Mouse (Mus musculus) lung, embryonic 15.5 days (tissue): ENCODE results near the gene Ubac2. TPM values are rescaled to one million over a fixed set of nuclear protein-coding genes. Genes with fewer than 3 reads are reported as not detected.
"Not testable (repeated sequence)": the region's sequence is repeated elsewhere in the genome, so short reads cannot be mapped to it uniquely, and the experiment has no call there.

ENCODE experiments used
- ATAC-seq: fragments of 200-750 bp; cut with Nextera tagmentation; 2 replicates; pipeline ENCODE4 v1.8.0; 2017; ENCODE audit warnings: moderate number of reproducible peaks, borderline replicate concordance; ENCODE audit not compliant: low FRiP score, low TSS enrichment; ENCODE audit errors: extremely low read depth
- H3K27ac ChIP-seq: fragments of 300-500 bp; sonication (generic); 2 replicates; pipeline ENCODE4 v1.5.1; 2015; ENCODE audit warnings: moderate library complexity, mild to moderate bottlenecking, inconsistent platforms
- H3K27me3 ChIP-seq: fragments of 300-500 bp; sonication (generic); 2 replicates; pipeline ENCODE4 v1.6.1; 2015; ENCODE audit warnings: inconsistent platforms
- H3K36me3 ChIP-seq: fragments of 300-500 bp; sonication (generic); 2 replicates; pipeline ENCODE4 v1.6.1; 2015; ENCODE audit warnings: inconsistent platforms
- H3K4me1 ChIP-seq: fragments of 300-500 bp; sonication (generic); 2 replicates; pipeline ENCODE4 v1.6.1; 2015; ENCODE audit warnings: inconsistent platforms
- H3K4me2 ChIP-seq: fragments of 300-500 bp; sonication (generic); 2 replicates; pipeline ENCODE4 v1.6.1; 2015; ENCODE audit warnings: inconsistent platforms, mild to moderate bottlenecking, moderate library complexity
- H3K4me3 ChIP-seq: fragments of 300-500 bp; sonication (generic); 2 replicates; pipeline ENCODE4 v1.5.1; 2015; ENCODE audit warnings: mild to moderate bottlenecking, inconsistent platforms
- H3K9ac ChIP-seq: fragments of 300-500 bp; sonication (generic); 2 replicates; pipeline ENCODE4 v1.6.1; 2015; ENCODE audit warnings: inconsistent platforms
- H3K9me3 ChIP-seq: fragments of 300-500 bp; sonication (generic); 2 replicates; pipeline ENCODE4 v1.6.1; 2016; ENCODE audit warnings: inconsistent platforms
- WGBS: fragments of 180-500 bp; shearing (Covaris S2); methylation state at CpG from one replicate; pipeline ENCODE4 v1.1.7; 2015; 5-methylcytosine and 5-hydroxymethylcytosine counted together
- polyA plus RNA-seq: library from polyadenylated mRNA; unstranded; fragments of >200 nt; fragmentation: Nextera tagmentation; extraction: Ambion mirVana; gene quantifications from 2 replicates; pipeline ENCODE4 v1.2.1, GENCODE M21; 2015

Ubac2 gene
- 60.3 and 60.4 TPM in 2 replicates for polyA plus RNA-seq

DNA sequence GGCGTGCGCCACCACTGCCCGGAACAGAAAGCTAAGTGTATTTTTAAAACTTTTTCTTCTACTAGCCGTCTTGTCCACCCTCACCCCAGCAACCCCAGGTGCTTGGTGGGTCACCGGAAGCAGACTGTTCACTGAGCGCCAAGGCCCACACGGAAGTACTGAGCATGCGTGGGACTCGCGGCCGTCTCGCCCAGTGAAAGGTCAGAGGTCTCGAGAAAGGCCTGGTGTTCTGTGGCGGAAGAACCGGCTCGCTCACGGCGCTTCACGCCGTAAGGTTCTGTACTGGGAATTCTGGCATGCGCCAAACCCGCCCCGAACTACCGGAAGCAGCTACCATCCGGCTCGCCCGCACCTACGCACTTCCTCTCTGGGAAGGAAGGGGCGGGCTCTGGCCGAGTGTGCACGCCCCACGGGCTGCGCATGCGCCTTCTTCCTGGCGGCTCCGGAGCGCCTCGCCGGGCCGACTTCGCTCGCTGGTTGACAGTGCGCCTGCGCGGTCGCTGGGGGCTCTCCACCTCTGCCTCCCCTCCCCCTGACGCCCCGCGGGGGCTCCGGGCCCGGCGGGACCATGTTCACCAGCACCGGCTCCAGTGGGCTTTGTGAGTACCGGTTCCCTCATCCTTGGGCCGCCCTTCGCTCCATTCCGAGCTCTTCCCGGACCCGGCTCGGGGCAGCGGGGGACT, at the start of gene Ubac2:
Gene Ubac2 (plus strand): TSS at position 445 of the 683 bp plus-strand sequence.
- H3K4me1 ChIP-seq, result peaks cover 17% of the 10 kb centered on the region
- under 1% methylated on average over 60 of the region's 61 CpGs for WGBS
- H3K4me2 ChIP-seq, result peak within 1 kb of the TSS; percentile 90
- H3K9ac ChIP-seq, result peak within 1 kb of the TSS; percentile 97
- H3K27ac ChIP-seq, result peak within 1 kb of the TSS; percentile 96
- H3K4me3 ChIP-seq, result peak within 1 kb of the TSS; percentile 96
- H3K27me3 ChIP-seq, result no peaks in the 10 kb centered on the region
- H3K36me3 ChIP-seq, result no peaks in the 10 kb centered on the region
- ATAC-seq, result peak; percentile 98
- H3K9me3 ChIP-seq, result no peaks in the 10 kb centered on the region

DNA sequence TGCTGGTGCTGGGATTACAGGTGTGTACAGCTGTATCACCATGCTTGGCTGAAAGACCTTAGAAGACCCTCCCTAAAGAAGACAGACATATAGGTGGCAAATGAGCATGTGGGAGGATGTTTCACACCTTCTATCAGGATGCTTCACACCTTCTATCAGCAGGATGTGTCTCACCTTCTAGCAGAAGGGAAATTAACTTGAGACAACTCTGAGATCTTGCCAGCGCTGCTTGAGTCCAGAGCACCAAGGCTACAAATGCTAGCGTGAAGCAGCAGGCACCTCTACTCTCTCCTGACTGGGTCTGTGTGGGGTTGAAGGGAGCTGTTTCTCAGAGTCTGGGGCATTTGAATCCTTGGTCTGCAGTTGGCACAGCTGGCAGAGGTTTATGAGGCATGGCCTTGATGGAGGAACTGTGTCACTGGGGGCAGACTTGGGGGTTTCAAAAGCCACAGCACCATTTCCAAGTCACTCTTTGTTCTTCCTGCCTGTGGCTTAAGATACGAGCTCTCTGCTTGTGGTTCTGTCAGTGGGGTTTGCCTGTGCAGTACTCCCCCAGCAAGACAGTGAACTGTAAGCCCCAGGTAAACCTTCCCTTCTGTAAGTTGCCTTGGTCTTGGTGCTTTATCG, 48.5 kb upstream of the Ubac2 start:
- 81% methylated on average over 4 of the region's 4 CpGs for WGBS
- no peak overlapping the region for H3K4me2 ChIP-seq
- H3K36me3 ChIP-seq, result no peaks in the 10 kb centered on the region
- H3K4me3 ChIP-seq, result no peak overlapping the region
- no peaks in the 10 kb centered on the region for H3K27me3 ChIP-seq
- ATAC-seq, result no peak
- no peak overlapping the region for H3K27ac ChIP-seq
- H3K9me3 ChIP-seq, result no peaks in the 10 kb centered on the region
- peaks cover 9% of the 10 kb centered on the region for H3K4me1 ChIP-seq
- no peak overlapping the region for H3K9ac ChIP-seq

DNA sequence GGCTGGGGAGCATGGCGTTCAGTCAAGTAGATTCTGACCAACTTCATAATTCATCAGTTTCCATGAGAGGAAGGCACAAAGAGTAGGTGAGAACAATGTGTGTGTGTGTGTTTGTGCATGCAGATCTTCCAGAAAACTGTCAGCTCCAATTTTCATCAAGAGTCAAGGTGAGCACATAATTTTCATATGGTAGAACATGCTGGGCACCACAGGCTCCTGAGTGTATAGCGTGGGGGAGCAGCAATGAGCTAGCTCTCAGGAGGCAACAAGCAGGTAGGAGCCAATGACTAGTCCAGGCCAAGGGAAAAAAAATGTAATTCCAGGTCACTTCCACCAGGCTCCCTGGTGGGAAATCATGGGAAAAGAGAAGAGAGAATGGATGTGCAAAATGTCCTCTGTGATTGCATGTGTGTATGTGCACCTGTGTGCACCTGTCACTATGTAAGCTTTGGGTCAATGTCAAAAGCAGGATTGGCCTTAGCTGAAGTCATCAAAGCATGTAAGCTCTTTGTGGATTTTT, 45.4 kb upstream of the Ubac2 start:
- H3K27ac ChIP-seq, result no peak overlapping the region
- no peak overlapping the region for H3K9ac ChIP-seq
- ATAC-seq, result no peak
- 69% methylated on average over 2 of the region's 2 CpGs for WGBS
- no peak overlapping the region for H3K4me2 ChIP-seq
- no peaks in the 10 kb centered on the region for H3K9me3 ChIP-seq
- no peaks in the 10 kb centered on the region for H3K4me1 ChIP-seq
- no peaks in the 10 kb centered on the region for H3K27me3 ChIP-seq
- no peaks in the 10 kb centered on the region for H3K36me3 ChIP-seq
- H3K4me3 ChIP-seq, result no peak overlapping the region

DNA sequence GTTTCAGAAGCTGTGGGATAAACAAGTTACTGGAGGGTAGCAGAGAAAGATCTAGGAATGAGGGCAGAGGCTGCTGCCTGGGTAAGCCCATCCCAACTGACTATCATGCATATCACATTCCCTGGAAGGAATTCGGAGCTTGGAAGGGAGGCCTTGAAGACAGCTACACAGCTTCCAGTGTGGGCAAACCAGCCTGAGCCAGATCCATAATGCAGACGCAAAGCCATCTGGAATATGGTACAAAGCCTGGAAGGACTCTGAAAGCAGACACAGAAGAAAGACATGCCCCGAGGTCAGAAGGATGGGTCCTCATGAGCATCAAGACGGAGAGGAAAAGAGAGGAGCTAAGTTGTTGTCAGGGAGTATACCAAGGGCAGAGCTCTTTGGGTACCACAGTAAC, 40.3 kb upstream of the Ubac2 start:
- Histone ChIP-seq H3K9ac (no peak overlapping the region), H3K4me3 (no peak overlapping the region), H3K36me3 (no peaks in the 10 kb centered on the region), H3K9me3 (no peaks in the 10 kb centered on the region; the same call in 1 of the 2 replicates), H3K27me3 (no peaks in the 10 kb centered on the region), H3K4me2 (no peak overlapping the region), H3K27ac (no peak overlapping the region), H3K4me1 (no peaks in the 10 kb centered on the region)
- 78% methylated on average over 4 of the region's 4 CpGs for WGBS
- ATAC-seq, result no peak

DNA sequence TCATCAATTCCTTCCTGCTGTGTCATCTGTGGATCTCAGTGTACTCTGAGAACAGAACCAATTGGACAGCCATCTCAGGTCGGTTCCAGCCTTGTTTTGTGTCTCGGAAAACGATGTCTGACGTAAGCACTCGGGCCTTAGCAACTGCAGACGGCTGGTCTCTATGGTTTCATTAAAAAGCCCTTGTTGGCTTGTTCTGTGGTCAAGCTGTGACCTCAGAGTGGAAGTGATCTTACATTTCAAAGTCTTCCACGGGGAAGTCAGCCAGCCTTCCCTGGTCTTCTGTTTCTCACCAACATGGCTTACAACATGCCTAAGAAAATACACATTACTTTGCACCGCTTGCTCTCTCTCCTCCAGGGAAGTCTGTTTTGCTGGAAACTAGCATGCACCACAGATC, 38.2 kb upstream of the Ubac2 start:
- H3K9me3 ChIP-seq, result no peaks in the 10 kb centered on the region; the same call in 1 of the 2 replicates
- ATAC-seq, result no peak
- no peaks in the 10 kb centered on the region for H3K27me3 ChIP-seq
- H3K9ac ChIP-seq, result no peak overlapping the region
- no peak overlapping the region for H3K4me2 ChIP-seq
- no peaks in the 10 kb centered on the region for H3K36me3 ChIP-seq
- H3K4me1 ChIP-seq, result no peaks in the 10 kb centered on the region
- no peak overlapping the region for H3K27ac ChIP-seq
- 88% methylated on average over 8 of the region's 8 CpGs for WGBS
- no peak overlapping the region for H3K4me3 ChIP-seq

DNA sequence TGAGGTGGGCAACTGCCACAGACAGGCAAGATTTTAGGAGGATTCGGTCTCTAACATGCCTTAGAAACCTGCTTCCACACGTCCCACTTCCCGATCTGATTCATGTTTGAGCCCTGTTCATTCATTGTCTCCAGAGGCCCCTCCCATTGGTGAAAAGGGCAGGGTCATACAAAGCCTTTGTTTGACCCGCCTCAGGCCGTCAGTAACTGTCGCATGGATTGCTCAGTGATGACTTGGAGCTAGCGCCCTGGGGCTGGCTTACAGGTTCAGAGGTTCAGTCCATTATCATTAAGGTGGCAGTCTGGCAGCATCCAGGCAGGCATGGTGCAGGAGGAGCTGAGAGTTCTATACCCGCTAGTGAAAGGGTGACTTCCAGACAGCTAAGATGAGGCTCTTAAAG, 33.9 kb upstream of the Ubac2 start:
- no peak overlapping the region for H3K9ac ChIP-seq
- no peak overlapping the region for H3K27ac ChIP-seq
- no peaks in the 10 kb centered on the region for H3K27me3 ChIP-seq
- no peak overlapping the region for H3K4me3 ChIP-seq
- no peaks in the 10 kb centered on the region for H3K9me3 ChIP-seq
- H3K4me1 ChIP-seq, result no peaks in the 10 kb centered on the region
- no peaks in the 10 kb centered on the region for H3K36me3 ChIP-seq
- 62% methylated on average over 8 of the region's 8 CpGs for WGBS
- H3K4me2 ChIP-seq, result no peak overlapping the region
- ATAC-seq, result no peak

DNA sequence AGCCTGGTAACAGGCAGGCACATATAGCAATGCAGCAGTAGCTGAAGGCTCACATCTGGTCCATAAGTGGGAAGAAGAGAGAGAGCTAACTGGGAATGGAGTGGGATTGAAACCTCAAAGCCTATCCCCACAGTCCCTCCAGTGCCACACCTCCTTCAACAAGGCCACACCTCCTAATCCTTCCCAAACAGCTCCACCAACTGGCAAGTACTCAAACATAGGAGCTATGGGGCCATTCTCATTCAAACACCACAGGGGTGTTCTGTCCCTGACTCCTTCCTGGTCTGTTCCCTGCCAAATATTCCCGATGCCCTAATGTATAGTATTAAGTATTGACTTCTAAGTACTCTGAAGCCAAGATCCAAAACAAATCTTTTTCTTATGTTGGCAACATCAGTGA, 27.2 kb upstream of the Ubac2 start:
- Histone ChIP-seq H3K27ac (no peak overlapping the region), H3K4me2 (no peak overlapping the region), H3K9me3 (no peaks in the 10 kb centered on the region), H3K9ac (no peak overlapping the region), H3K4me3 (no peak overlapping the region), H3K4me1 (no peaks in the 10 kb centered on the region), H3K36me3 (no peaks in the 10 kb centered on the region), H3K27me3 (no peaks in the 10 kb centered on the region)
- no peak for ATAC-seq
- 97% methylated on average over 1 of the region's 1 CpGs for WGBS

DNA sequence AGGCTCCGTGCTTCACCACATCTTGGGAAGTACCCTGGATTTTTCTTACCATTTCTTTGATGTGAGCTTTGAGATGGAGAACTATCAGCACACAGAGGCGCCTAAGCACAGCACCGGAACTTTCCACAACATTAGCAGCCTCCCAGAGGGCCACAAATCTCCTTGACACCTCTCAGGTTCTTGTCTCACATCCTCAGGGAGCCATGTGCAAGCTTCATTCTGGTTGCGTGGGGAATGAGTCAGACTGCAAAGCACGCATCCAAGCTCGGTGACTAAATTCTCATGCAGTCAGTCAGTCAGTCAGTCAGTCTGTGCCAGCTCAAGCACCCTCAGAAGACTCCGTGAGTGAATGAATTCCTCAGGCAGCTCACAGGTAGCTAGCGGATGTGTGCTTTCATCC, 25.9 kb upstream of the Ubac2 start:
- WGBS, result 65% methylated on average over 8 of the region's 8 CpGs
- no peak overlapping the region for H3K9ac ChIP-seq
- no peak for ATAC-seq
- H3K4me3 ChIP-seq, result no peak overlapping the region
- no peak overlapping the region for H3K4me2 ChIP-seq
- H3K9me3 ChIP-seq, result no peaks in the 10 kb centered on the region
- no peaks in the 10 kb centered on the region for H3K27me3 ChIP-seq
- no peak overlapping the region for H3K27ac ChIP-seq
- no peaks in the 10 kb centered on the region for H3K4me1 ChIP-seq
- H3K36me3 ChIP-seq, result no peaks in the 10 kb centered on the region

DNA sequence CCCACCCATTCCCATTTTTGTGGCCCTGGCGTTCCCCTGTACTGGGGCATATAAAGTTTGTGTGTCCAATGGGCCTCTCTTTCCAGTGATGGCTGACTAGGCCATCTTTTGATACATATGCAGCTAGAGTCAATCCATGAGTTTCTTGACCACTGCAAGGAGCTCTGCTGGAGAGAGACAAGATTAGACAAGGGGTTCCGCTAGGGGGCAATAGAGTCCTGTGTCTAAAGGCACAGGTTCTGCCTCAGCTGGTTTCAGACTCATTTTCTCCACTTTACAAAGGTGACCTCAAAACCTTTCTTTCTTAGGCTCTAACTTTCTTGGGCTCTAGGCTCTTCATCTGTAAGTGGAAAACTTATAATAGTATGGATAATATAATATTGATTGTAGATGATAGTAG, 13.3 kb upstream of the Ubac2 start:
- not testable (repeated sequence) for H3K4me2 ChIP-seq, H3K27me3 ChIP-seq, H3K9ac ChIP-seq, ATAC-seq, H3K4me3 ChIP-seq, H3K36me3 ChIP-seq, H3K9me3 ChIP-seq, H3K27ac ChIP-seq, H3K4me1 ChIP-seq
- 15% methylated on average over 2 of the region's 2 CpGs for WGBS

DNA sequence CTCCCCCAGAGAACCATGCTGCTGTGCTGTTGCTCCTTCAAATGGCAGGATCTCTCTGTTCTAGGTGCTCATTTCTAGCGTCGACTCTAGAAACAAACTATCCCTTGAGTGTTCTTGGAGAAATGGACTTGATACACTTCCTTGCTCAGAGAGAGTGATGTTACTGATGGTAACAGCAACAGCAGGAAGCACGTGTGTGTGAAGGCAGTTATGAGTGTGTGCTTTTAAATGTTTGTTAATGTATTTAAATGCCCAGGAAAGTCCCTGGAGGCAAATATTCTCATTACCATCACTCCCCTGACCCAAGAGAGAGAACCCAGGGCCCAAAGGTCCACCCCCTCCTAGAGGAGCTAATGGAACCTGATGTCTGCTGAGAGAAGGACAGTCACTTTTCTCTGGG, 11.8 kb upstream of the Ubac2 start:
- Histone ChIP-seq H3K4me3 (no peak overlapping the region), H3K27me3 (no peaks in the 10 kb centered on the region), H3K4me2 (no peak overlapping the region), H3K9me3 (no peaks in the 10 kb centered on the region), H3K27ac (no peak overlapping the region), H3K4me1 (no peaks in the 10 kb centered on the region), H3K36me3 (no peaks in the 10 kb centered on the region), H3K9ac (no peak overlapping the region)
- 47% methylated on average over 3 of the region's 3 CpGs for WGBS
- no peak for ATAC-seq

DNA sequence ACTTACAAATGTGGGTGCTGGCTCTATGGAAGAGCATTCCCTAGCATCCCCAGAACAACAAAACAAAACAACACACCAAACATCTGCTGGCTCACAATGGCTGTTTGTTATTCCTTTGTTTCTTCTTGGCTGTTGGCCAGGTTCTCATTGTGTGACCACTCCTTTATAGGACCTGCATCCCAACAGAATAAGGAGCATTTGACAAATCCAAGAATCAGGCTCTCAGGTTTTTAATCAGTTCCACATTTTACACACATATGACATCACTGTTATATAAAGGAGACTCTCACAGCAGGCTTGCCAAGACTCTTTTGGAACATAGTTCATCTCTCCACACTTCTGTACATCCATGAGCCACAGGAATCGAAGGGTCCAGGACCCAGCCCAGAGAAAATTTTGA, 9.3 kb upstream of the Ubac2 start:
- Histone ChIP-seq H3K4me2 (no peak overlapping the region), H3K36me3 (no peaks in the 10 kb centered on the region), H3K4me1 (no peaks in the 10 kb centered on the region), H3K4me3 (no peak overlapping the region), H3K9ac (no peak overlapping the region), H3K9me3 (no peaks in the 10 kb centered on the region), H3K27ac (no peak overlapping the region), H3K27me3 (no peaks in the 10 kb centered on the region)
- 58% methylated on average over 1 of the region's 1 CpGs for WGBS
- ATAC-seq, result no peak

DNA sequence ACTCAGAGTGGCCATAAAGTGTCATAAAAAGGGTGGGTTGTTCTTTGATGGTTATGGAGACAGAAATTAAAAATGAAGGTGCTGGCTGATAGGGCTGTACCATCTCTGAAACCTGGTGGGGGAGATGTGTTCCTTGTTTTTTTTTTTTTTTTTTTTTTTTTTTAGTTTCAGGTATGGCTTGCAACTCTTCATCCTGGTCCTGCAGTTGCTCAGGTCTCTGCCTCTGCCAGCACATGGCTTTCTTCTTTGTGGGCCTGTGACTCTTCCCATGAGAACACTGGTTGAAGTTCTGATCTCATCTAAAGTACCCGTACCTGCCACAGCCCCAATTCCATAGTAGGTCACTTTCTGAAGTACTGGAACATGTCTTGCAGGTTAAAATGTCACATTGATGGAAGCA, 5.7 kb upstream of the Ubac2 start:
- Histone ChIP-seq H3K9ac (no peak overlapping the region), H3K9me3 (no peaks in the 10 kb centered on the region), H3K4me2 (no peak overlapping the region), H3K27me3 (no peaks in the 10 kb centered on the region), H3K4me3 (no peak overlapping the region), H3K4me1 (no peaks in the 10 kb centered on the region), H3K36me3 (no peaks in the 10 kb centered on the region), H3K27ac (no peak overlapping the region)
- WGBS, result 72% methylated on average over 1 of the region's 1 CpGs
- ATAC-seq, result no peak
